Mouse (Mus musculus) embryonic facial prominence, embryonic 11.5 days (tissue): ENCODE results near the gene Adora1. TPM values are rescaled to one million over a fixed set of nuclear protein-coding genes. Genes with fewer than 3 reads are reported as not detected.

Source experiments
- ATAC-seq: fragments of 200-750 bp; cut with Nextera tagmentation; replicated peaks from 2 replicates; pipeline ENCODE4 v1.8.0; 2017; ENCODE audit warnings: low read depth; ENCODE audit not compliant: insufficient number of reproducible peaks, low FRiP score, low TSS enrichment
- DNase-seq: peaks from one replicate; pipeline ENCODE4 v3.0.0-alpha.2; 2015; ENCODE audit warnings: low spot score
- H3K27ac ChIP-seq: fragments of 300-500 bp; sonication (generic); replicated peaks from 2 replicates; pipeline ENCODE4 v1.5.1; 2014; ENCODE audit warnings: mild to moderate bottlenecking, low read depth, low read length, control low read depth
- H3K27me3 ChIP-seq: fragments of 300-500 bp; sonication (generic); 2 replicates; pipeline ENCODE4 v1.6.1; 2014; ENCODE audit warnings: mild to moderate bottlenecking, low read length, moderate library complexity, mixed read lengths; ENCODE audit not compliant: control insufficient read depth, insufficient read depth
- H3K36me3 ChIP-seq: fragments of 300-500 bp; sonication (generic); replicated peaks from 2 replicates; pipeline ENCODE4 v1.6.1; 2014; ENCODE audit warnings: low read depth, mild to moderate bottlenecking, low read length, moderate library complexity, mixed read lengths; ENCODE audit not compliant: control insufficient read depth, insufficient read depth
- H3K4me1 ChIP-seq: fragments of 300-500 bp; sonication (generic); 2 replicates; pipeline ENCODE4 v1.6.1; 2014; ENCODE audit warnings: low read length, mixed read lengths; ENCODE audit not compliant: control insufficient read depth, insufficient read depth
- H3K4me2 ChIP-seq: fragments of 300-500 bp; sonication (generic); 2 replicates; pipeline ENCODE4 v1.6.1; 2014; ENCODE audit warnings: low read depth, mild to moderate bottlenecking, control low read depth, low read length, moderate library complexity
- H3K4me3 ChIP-seq: fragments of 300-500 bp; sonication (generic); 2 replicates; pipeline ENCODE4 v1.5.1; 2014; ENCODE audit warnings: low read depth, low read length, control low read depth
- H3K9ac ChIP-seq: fragments of 300-500 bp; sonication (generic); replicated peaks from 2 replicates; pipeline ENCODE4 v1.6.1; 2014; ENCODE audit warnings: mild to moderate bottlenecking, control low read depth, low read length
- H3K9me3 ChIP-seq: fragments of 300-500 bp; sonication (generic); replicated peaks from 2 replicates; pipeline ENCODE4 v1.6.1; 2016; ENCODE audit warnings: mild to moderate bottlenecking, low read length, inconsistent platforms, mixed read lengths; ENCODE audit not compliant: control insufficient read depth
- WGBS: fragments of 180-500 bp; shearing (Covaris S2); extraction: QIAGEN DNeasy Blood & Tissue Kit; methylation state at CpG from one replicate; pipeline ENCODE4 v1.1.7; 2014; 5-methylcytosine and 5-hydroxymethylcytosine counted together
- polyA plus RNA-seq: library from polyadenylated mRNA; unstranded; fragments of >200 nt; fragmentation: Nextera tagmentation; extraction: Ambion mirVana; gene quantifications from 2 replicates; pipeline ENCODE4 v1.2.1, GENCODE M21; 2014

Gene Adora1
- polyA plus RNA-seq, 1 experiment from 2014 or later, result 0.60 TPM

GRCm38 (mm10) chr1:134150745-134151144 is 84.5 kb downstream of the Adora1 start:
- Histone ChIP-seq H3K9ac (no peak overlapping the region), H3K9me3 (no peaks in the 10 kb centered on the region), H3K4me1 (no peaks in the 10 kb centered on the region), H3K4me2 (no peak overlapping the region), H3K27me3 (no peaks in the 10 kb centered on the region), H3K36me3 (no peaks in the 10 kb centered on the region), H3K27ac (no peak overlapping the region), H3K4me3 (no peak overlapping the region)
- 92% methylated on average over 9 of the region's 9 CpGs for WGBS
- no peak for ATAC-seq
- no peak for DNase-seq

- no peak overlapping the region for H3K27ac ChIP-seq
- no peaks in the 10 kb centered on the region for H3K27me3 ChIP-seq
- H3K4me2 ChIP-seq, result no peak overlapping the region; the same call in 1 of the 2 replicates
- DNase-seq (no peak), ATAC-seq (no peak)
- no peak overlapping the region for H3K9ac ChIP-seq
- H3K4me1 ChIP-seq, result no peaks in the 10 kb centered on the region
- no peak overlapping the region for H3K4me3 ChIP-seq
- H3K36me3 ChIP-seq, result no peaks in the 10 kb centered on the region
- H3K9me3 ChIP-seq, result no peaks in the 10 kb centered on the region
- 64% methylated on average over 8 of the region's 8 CpGs for WGBS
Measured at GRCm38 (mm10) chr1:134150076-134150475, 85.2 kb downstream of the Adora1 start.

Other genes with a start within 250 kb of the Adora1 start
- 2.4 and 3.9 TPM in 2 replicates for gene Fmod, start 198.2 kb downstream of the Adora1 start, polyA plus RNA-seq
- 38.1 and 38.9 TPM in 2 replicates for gene Btg2, start 156.3 kb downstream of the Adora1 start, polyA plus RNA-seq
- not detected in 2 replicates for gene Chit1, start 124.2 kb downstream of the Adora1 start, polyA plus RNA-seq
- gene Chil1, start 53.3 kb downstream of the Adora1 start, polyA plus RNA-seq, result 0.64 and 0.97 TPM in 2 replicates
- 2.2 and 4.4 TPM in 2 replicates for gene Mybph, start 42.0 kb downstream of the Adora1 start, polyA plus RNA-seq
- 15.2 and 19.8 TPM in 2 replicates for gene Myog, start 54.6 kb upstream of the Adora1 start, polyA plus RNA-seq
- 1.9 and 2.2 TPM in 2 replicates for gene Ppfia4, start 97.5 kb upstream of the Adora1 start, polyA plus RNA-seq
- gene Tmem183a, start 126.5 kb upstream of the Adora1 start, polyA plus RNA-seq, result 128 and 133 TPM in 2 replicates
- not detected in 2 replicates for gene 4933406M09Rik, start 150.5 kb upstream of the Adora1 start, polyA plus RNA-seq
- 25.0 and 32.2 TPM in 2 replicates for gene Cyb5r1, start 170.1 kb upstream of the Adora1 start, polyA plus RNA-seq
- gene Adipor1, start 179.9 kb upstream of the Adora1 start, polyA plus RNA-seq, result 82.9 and 86.7 TPM in 2 replicates
- gene Klhl12, start 220.1 kb upstream of the Adora1 start, polyA plus RNA-seq, result 33.8 and 35.3 TPM in 2 replicates